Mouse (Mus musculus) CD4-positive naive resting alpha-beta T cell, adult 57 days (primary cell): ENCODE results near the gene Ttyh3. TPM values are rescaled to one million over a fixed set of nuclear protein-coding genes. Genes with fewer than 3 reads are reported as not detected.

Experiments
- total RNA-seq: library from RNA; stranded (reverse); gene quantifications from one replicate; pipeline ENCODE4 v1.2.4, GENCODE M21; 2023

The Ttyh3 gene
- 127 TPM for total RNA-seq

DNA sequence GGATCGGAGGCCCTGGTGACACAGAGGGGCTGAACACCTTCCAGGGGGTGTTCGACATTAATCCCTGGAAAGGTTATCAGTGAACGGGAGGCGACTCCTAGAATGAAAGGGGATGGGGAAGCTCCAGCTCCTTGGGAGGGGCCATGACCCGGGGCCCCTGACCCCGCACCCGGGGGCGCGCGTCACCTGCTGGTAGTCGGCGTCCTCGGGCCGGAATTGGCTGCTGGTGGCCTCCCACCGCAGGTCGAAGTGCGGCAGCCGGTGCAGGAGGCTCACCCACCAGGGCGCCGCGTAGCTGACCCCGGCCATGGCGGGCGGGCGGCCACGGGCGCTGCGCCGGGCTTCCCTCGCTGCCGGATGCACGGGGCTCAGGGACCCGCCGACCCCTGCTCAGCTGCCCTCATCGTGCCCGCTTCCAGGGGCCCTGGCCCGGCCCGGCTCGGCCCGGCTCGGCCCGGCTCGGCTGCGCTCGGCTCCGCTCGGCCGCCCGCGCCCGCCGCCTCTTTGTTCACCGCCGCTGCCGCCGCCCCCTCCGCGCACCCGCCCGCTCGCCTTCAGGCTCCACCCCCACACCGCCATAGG lies at the start of gene Ttyh3:
TSS of gene Ttyh3 (minus strand) at position 513 of the 582 bp plus-strand sequence.

DNA sequence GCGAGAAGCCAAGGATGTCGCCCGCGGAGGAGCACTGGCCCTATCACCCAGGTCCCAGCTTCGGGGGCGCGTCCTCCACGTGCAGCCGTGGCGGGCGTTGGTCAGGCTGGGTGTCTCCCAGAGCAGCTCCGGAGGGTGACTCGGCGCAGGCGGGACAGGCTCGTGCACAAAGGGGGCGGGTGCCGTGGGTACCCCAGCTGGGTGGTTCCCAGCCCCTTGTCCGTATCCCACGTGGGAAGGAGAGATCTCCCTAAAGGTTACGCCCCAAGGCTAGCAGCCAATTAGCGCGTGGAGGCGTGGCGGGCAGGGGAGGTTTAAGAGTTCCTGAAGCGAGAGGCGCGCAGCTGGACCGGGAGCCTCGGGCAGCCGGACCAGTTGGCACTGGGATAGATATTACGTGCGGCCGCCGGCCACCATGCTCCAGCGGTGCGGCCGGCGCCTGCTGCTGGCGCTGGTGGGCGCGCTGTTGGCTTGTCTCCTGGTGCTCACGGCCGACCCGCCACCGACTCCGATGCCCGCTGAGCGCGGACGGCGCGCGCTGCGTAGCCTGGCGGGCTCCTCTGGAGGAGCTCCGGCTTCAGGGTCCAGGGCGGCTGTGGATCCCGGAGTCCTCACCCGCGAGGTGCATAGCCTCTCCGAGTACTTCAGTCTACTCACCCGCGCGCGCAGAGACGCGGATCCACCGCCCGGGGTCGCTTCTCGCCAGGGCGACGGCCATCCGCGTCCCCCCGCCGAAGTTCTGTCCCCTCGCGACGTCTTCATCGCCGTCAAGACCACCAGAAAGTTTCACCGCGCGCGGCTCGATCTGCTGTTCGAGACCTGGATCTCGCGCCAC lies 41.6 kb downstream of the Ttyh3 start, which contains the start of gene Lfng:
TSS of gene Lfng (plus strand) at position 320 of the 835 bp plus-strand sequence.

Other genes starting within 250 kb of the Ttyh3 start
- 111 TPM for gene Eif3b, start 229.7 kb downstream of the Ttyh3 start, total RNA-seq
- 0.27 TPM for gene Gm4869, start 203.4 kb downstream of the Ttyh3 start, total RNA-seq
- gene Chst12, start 143.5 kb downstream of the Ttyh3 start, total RNA-seq, result 9.9 TPM
- gene Grifin, start 84.0 kb downstream of the Ttyh3 start, total RNA-seq, result not detected
- 143 TPM for gene Lfng, start 41.7 kb downstream of the Ttyh3 start, total RNA-seq
- 53.2 TPM for gene Iqce, start 53.3 kb upstream of the Ttyh3 start, total RNA-seq
- 23.0 TPM for gene Brat1, start 56.0 kb upstream of the Ttyh3 start, total RNA-seq
- 4.1 TPM for gene Amz1, start 75.1 kb upstream of the Ttyh3 start, total RNA-seq
- 18.4 TPM for gene Gna12, start 181.4 kb upstream of the Ttyh3 start, total RNA-seq